Mouse (Mus musculus): ENCODE data around the gene Usp35.

DNA sequence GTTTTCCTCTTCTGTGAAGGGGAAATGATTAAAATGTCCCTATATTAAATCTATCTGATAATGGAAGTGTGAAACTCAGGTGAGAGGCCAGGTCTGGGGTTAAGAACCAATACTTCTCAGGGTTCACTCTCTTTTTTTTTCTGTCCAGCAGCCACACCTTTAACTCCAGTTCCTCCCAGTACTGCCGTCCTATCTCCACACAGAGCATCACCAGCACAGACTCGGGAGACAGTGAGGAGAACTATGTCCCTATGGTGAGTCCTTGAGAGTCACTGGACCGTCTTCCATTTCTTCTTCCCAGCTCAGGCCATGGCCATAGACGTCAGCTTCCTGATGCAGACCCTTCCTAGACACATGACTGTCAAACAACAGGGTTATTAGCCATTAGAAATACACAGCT is 28.9 kb downstream of the Usp35 start:
- TF ChIP-seq CTCF (IDR thresholded peaks at IDR 0.05; ENCODE audit: extremely low read depth, insufficient read length, insufficient replicate concordance, low read depth, low read length) (no peak), POLR2A (IDR thresholded peaks at IDR 0.05; ENCODE audit: low read depth, low read length) (no peak)

All from small intestine, adult 2 months (tissue).